Mouse (Mus musculus) heart, postnatal 4 days (tissue): ENCODE measurements around the gene Coro6. TPM values are rescaled to one million over a fixed set of nuclear protein-coding genes. Genes with fewer than 3 reads are reported as not detected.
A peak's percentile ranks its signal among the peaks of the same experiment; 100 is the strongest.

Source experiments
- DNase-seq: peaks from one replicate; pipeline ENCODE4 v3.0.0; 2021
- total RNA-seq, 2 experiments: library from RNA; stranded (reverse); gene quantifications; 2 replicates each; pipeline ENCODE4 v1.2.3; 2021

Gene Coro6
- total RNA-seq, 2 experiments from 2014 or later = 190 to 194 TPM

GRCm38 (mm10) chr11:77494344-77494676, 32.1 kb downstream of the Coro6 start:
- no peak for DNase-seq

- no peak for DNase-seq
Observed at GRCm38 (mm10) chr11:77494782-77495181, 32.6 kb downstream of the Coro6 start.

GRCm38 (mm10) chr11:77495507-77495906, 33.3 kb downstream of the Coro6 start:
- no peak for DNase-seq

- peak; percentile 86 for DNase-seq
Observed at GRCm38 (mm10) chr11:77497341-77497756, 35.1 kb downstream of the Coro6 start.

GRCm38 (mm10) chr11:77497851-77498250, 35.6 kb downstream of the Coro6 start:
- peak; percentile 58 for DNase-seq

GRCm38 (mm10) chr11:77498261-77499139, 36.3 kb downstream of the Coro6 start:
- no peak for DNase-seq

GRCm38 (mm10) chr11:77499354-77499753, 37.1 kb downstream of the Coro6 start:
- DNase-seq = no peak

GRCm38 (mm10) chr11:77500361-77501325, 38.4 kb downstream of the Coro6 start:
- DNase-seq = no peak

GRCm38 (mm10) chr11:77501392-77501791, 39.2 kb downstream of the Coro6 start:
- peak; percentile 84 for DNase-seq

GRCm38 (mm10) chr11:77501971-77502370, 39.8 kb downstream of the Coro6 start:
- DNase-seq = no peak

- DNase-seq = no peak
Observed at GRCm38 (mm10) chr11:77502481-77502880, 40.3 kb downstream of the Coro6 start.

- peak; percentile 62 for DNase-seq
Observed at GRCm38 (mm10) chr11:77503511-77503910, 41.3 kb downstream of the Coro6 start.

- DNase-seq = no peak
Observed at GRCm38 (mm10) chr11:77504377-77504776, 42.2 kb downstream of the Coro6 start.

GRCm38 (mm10) chr11:77505291-77505980, 43.2 kb downstream of the Coro6 start:
- DNase-seq = no peak

- DNase-seq = no peak
Observed at GRCm38 (mm10) chr11:77506273-77506672, 44.1 kb downstream of the Coro6 start.

GRCm38 (mm10) chr11:77506941-77507340, 44.7 kb downstream of the Coro6 start:
- DNase-seq = no peak

- DNase-seq = no peak
Observed at GRCm38 (mm10) chr11:77507426-77507825, 45.2 kb downstream of the Coro6 start.

- peak; percentile 93 for DNase-seq
Observed at GRCm38 (mm10) chr11:77508068-77509021, 46.1 kb downstream of the Coro6 start.

- DNase-seq = no peak
Observed at GRCm38 (mm10) chr11:77511336-77511735, 49.1 kb downstream of the Coro6 start.

GRCm38 (mm10) chr11:77512891-77513810, 50.9 kb downstream of the Coro6 start:
- peak; percentile 91 for DNase-seq
